Mouse (Mus musculus): ENCODE data around the gene Terf2ip. TPM values are rescaled to one million over a fixed set of nuclear protein-coding genes. Genes with fewer than 3 reads are reported as not detected.

Terf2ip gene
- total and polyA plus RNA-seq, 3 experiments = 9.4 to 13.7 (median 12.4) TPM

DNA sequence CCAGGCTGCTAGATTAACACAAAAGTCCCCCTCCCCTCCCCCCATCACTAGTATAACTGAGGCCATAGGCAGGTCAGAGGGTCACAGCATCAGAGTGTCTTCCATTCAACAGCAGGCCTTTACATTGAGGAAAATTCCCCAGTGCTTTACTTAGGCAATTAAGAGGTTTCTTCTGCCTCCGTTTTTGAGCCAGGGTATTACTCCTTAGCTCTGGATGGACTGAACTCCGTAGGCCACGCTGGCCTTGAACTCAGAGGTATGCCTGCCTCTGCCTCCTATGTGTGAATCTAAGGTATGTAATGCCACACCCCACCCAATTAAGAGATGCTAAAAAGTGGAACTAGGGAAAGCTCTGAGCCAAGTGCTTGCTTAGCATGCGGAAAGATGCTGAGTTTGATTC lies 47.7 kb upstream of the Terf2ip start:
- no peak overlapping the region for H3K27ac ChIP-seq (ENCODE audit: insufficient read depth, low read depth)
- no peaks in the 10 kb centered on the region for H3K9me3 ChIP-seq (replicated peaks; ENCODE audit: low read length)
- no peak for TF ChIP-seq BHLHE40 (IDR thresholded peaks at IDR 0.05; ENCODE audit: low read depth, low read length)
- no peak for TF ChIP-seq ZNF384 (IDR thresholded peaks at IDR 0.05; ENCODE audit: low read depth, low read length)
- TF ChIP-seq ZKSCAN1 (IDR thresholded peaks at IDR 0.05; ENCODE audit: borderline replicate concordance, low read depth, low read length) = no peak
- no peak for TF ChIP-seq MXI1 (IDR thresholded peaks at IDR 0.05; ENCODE audit: low read depth, low read length)
- TF ChIP-seq CHD2 (IDR thresholded peaks at IDR 0.05; ENCODE audit: low read length) = no peak
- no peak for TF ChIP-seq RAD21 (IDR thresholded peaks at IDR 0.05; ENCODE audit: low read depth, low read length)
- no peak for TF ChIP-seq E2F4 (IDR thresholded peaks at IDR 0.05; ENCODE audit: insufficient replicate concordance, low read depth, low read length)
- TF ChIP-seq JUND (conservative IDR thresholded peaks at IDR 0.05; ENCODE audit: low read depth, low read length) = no peak
- TF ChIP-seq TCF12 (IDR thresholded peaks at IDR 0.05; ENCODE audit: low read depth, low read length) = no peak
- no peak for TF ChIP-seq MAZ (IDR thresholded peaks at IDR 0.05; ENCODE audit: low read depth, low read length)
- no peak for TF ChIP-seq MEF2A (IDR thresholded peaks at IDR 0.05; ENCODE audit: borderline replicate concordance, low read depth, low read length)
- no peak for TF ChIP-seq NRF1 (IDR thresholded peaks at IDR 0.05; ENCODE audit: low read depth, low read length)
- no peak for TF ChIP-seq NELFE (IDR thresholded peaks at IDR 0.05; ENCODE audit: low read depth, low read length)
- no peak for TF ChIP-seq MYC (IDR thresholded peaks at IDR 0.05; ENCODE audit: low read depth, low read length)
- no peak for TF ChIP-seq EP300 (IDR thresholded peaks at IDR 0.05; ENCODE audit: low read length)
- TF ChIP-seq GABPA (IDR thresholded peaks at IDR 0.05; ENCODE audit: insufficient replicate concordance, low read depth, low read length) = no peak
- TF ChIP-seq RCOR1 (conservative IDR thresholded peaks at IDR 0.05; ENCODE audit: low read depth, low read length) = no peak
- no peak for TF ChIP-seq CTCF (conservative IDR thresholded peaks at IDR 0.05 in 1 of 2, IDR thresholded peaks at IDR 0.05 in 1 of 2; ENCODE audit: low read depth in 2 of 2, low read length in 2 of 2)
- dilution Hi-C loops (cut with MboI; ENCODE audit: extremely low pct_ligation_motif_present, extremely low pct_unique_long_range_greater_than_20kb, low sequenced_read_pairs) (no loop called here), in situ Hi-C loops (cut with MboI; ENCODE audit: low pct_ligation_motif_present, low pct_unique_long_range_greater_than_20kb, low sequenced_read_pairs) (no loop called here)
- H3K27me3 ChIP-seq (replicated peaks) = no peaks in the 10 kb centered on the region
- H3K79me2 ChIP-seq (replicated peaks; ENCODE audit: control insufficient read depth, extremely low read depth, insufficient read depth, poor library complexity, severe bottlenecking) = no peaks in the 10 kb centered on the region
- H3K9ac ChIP-seq (ENCODE audit: insufficient read depth, low read depth) = no peak overlapping the region
- DNase-seq (ENCODE audit: extremely low read depth) = no peak
- no peak overlapping the region for H3K4me2 ChIP-seq (ENCODE audit: insufficient read depth, low read depth, poor library complexity, severe bottlenecking)
- H3K4me1 ChIP-seq (ENCODE audit: control insufficient read depth in 1 of 2, insufficient read depth in 2 of 2) = peaks cover 3 to 15% of the 10 kb centered on the region in 2 experiments; a peak in 2 of 4 replicates
- peaks cover 15 to 69% of the 10 kb centered on the region in 2 experiments for H3K36me3 ChIP-seq (replicated peaks in 1 of 2; ENCODE audit: control insufficient read depth in 1 of 2, insufficient read depth in 1 of 2, low read length in 1 of 2)
- H3K4me3 ChIP-seq (replicated peaks in 1 of 3; ENCODE audit: low read depth in 2 of 3, low read length in 2 of 3, poor library complexity in 1 of 3) = no peak overlapping the region

DNA sequence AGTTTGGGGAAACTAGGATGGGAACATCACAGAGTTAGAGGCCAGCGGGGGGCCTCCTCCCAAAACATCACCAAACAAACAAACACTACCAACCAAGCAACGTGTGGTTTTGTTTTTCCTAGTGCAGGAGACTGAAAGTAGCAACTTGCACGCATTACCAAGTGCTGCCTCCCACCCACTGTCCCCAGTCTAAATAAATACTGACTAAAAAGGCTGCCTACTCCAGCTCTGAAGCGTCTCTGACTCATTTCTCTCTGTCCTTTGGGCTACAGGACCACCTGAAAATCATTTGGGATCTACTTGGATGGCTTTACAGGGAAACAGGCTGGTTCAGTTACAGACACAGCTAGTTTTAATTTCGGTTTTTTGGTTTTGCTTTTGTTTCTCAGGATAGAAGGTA lies 46.8 kb upstream of the Terf2ip start:
- H3K27me3 ChIP-seq (replicated peaks) = no peaks in the 10 kb centered on the region
- no peak overlapping the region for H3K9ac ChIP-seq (ENCODE audit: insufficient read depth, low read depth)
- DNase-seq (ENCODE audit: extremely low read depth) = no peak
- in situ Hi-C loops (cut with MboI; ENCODE audit: low pct_ligation_motif_present, low pct_unique_long_range_greater_than_20kb, low sequenced_read_pairs) (no loop called here), dilution Hi-C loops (cut with MboI; ENCODE audit: extremely low pct_ligation_motif_present, extremely low pct_unique_long_range_greater_than_20kb, low sequenced_read_pairs) (no loop called here)
- H3K36me3 ChIP-seq (replicated peaks in 1 of 2; ENCODE audit: control insufficient read depth in 1 of 2, insufficient read depth in 1 of 2, low read length in 1 of 2) = peaks cover 15 to 70% of the 10 kb centered on the region in 2 experiments
- H3K4me1 ChIP-seq (ENCODE audit: control insufficient read depth in 1 of 2, insufficient read depth in 2 of 2) = peaks cover 3 to 15% of the 10 kb centered on the region in 2 experiments; a peak in 2 of 4 replicates
- no peak overlapping the region for H3K4me3 ChIP-seq (replicated peaks in 1 of 3; ENCODE audit: low read depth in 2 of 3, low read length in 2 of 3, poor library complexity in 1 of 3)
- H3K79me2 ChIP-seq (replicated peaks; ENCODE audit: control insufficient read depth, extremely low read depth, insufficient read depth, poor library complexity, severe bottlenecking) = no peaks in the 10 kb centered on the region
- no peak for TF ChIP-seq UBTF (IDR thresholded peaks at IDR 0.05; ENCODE audit: low read depth, low read length)
- TF ChIP-seq IRF4 (IDR thresholded peaks at IDR 0.05; ENCODE audit: low read depth, low read length) = 0 out of 2 replicates have a peak, but pooled peaks have one; percentile 18
- TF ChIP-seq MYC (IDR thresholded peaks at IDR 0.05; ENCODE audit: low read depth, low read length) = no peak
- TF ChIP-seq ELF1 (IDR thresholded peaks at IDR 0.05; ENCODE audit: low read depth, low read length) = no peak
- no peak for TF ChIP-seq CHD1 (IDR thresholded peaks at IDR 0.05; ENCODE audit: low read depth, low read length)
- TF ChIP-seq KAT2A (IDR thresholded peaks at IDR 0.05; ENCODE audit: insufficient replicate concordance, low read length) = no peak
- H3K4me2 ChIP-seq (ENCODE audit: insufficient read depth, low read depth, poor library complexity, severe bottlenecking) = no peak overlapping the region
- H3K27ac ChIP-seq (ENCODE audit: insufficient read depth, low read depth) = no peak overlapping the region
- no peaks in the 10 kb centered on the region for H3K9me3 ChIP-seq (replicated peaks; ENCODE audit: low read length)
